Mouse (Mus musculus): ENCODE measurements around the gene Rprd1b.

GRCm38 (mm10) chr2:158122814-158123213, 94.5 kb downstream of the Rprd1b start:
- no peak for TF ChIP-seq POLR2A (IDR thresholded peaks at IDR 0.05; ENCODE audit: low read depth, low read length)
- TF ChIP-seq CTCF (conservative IDR thresholded peaks at IDR 0.05; ENCODE audit: insufficient read depth, insufficient read length, low read depth, low read length): no peak

Measured in kidney, adult 2 months (tissue).